Mouse (Mus musculus) limb, embryonic 13.5 days (tissue): ENCODE data around the gene Camk2n2. TPM values are rescaled to one million over a fixed set of nuclear protein-coding genes. Genes with fewer than 3 reads are reported as not detected.

Source experiments
- ATAC-seq: fragments of 200-750 bp; cut with Nextera tagmentation; 2 replicates; pipeline ENCODE4 v1.8.0; 2017; ENCODE audit warnings: low read depth, moderate number of reproducible peaks, moderate TSS enrichment; ENCODE audit not compliant: low FRiP score
- H3K27ac ChIP-seq: fragments of 300-500 bp; sonication (generic); 2 replicates; pipeline ENCODE4 v1.5.1; 2015; ENCODE audit warnings: inconsistent platforms, mild to moderate bottlenecking, moderate library complexity
- H3K27me3 ChIP-seq: fragments of 300-500 bp; sonication (generic); 2 replicates; pipeline ENCODE4 v1.6.1; 2015; ENCODE audit warnings: mild to moderate bottlenecking, inconsistent platforms
- H3K36me3 ChIP-seq: fragments of 300-500 bp; sonication (generic); 2 replicates; pipeline ENCODE4 v1.6.1; 2015; ENCODE audit warnings: inconsistent platforms, mild to moderate bottlenecking, moderate library complexity
- H3K4me1 ChIP-seq: fragments of 300-500 bp; sonication (generic); 2 replicates; pipeline ENCODE4 v1.6.1; 2015; ENCODE audit warnings: inconsistent platforms
- H3K4me2 ChIP-seq: fragments of 300-500 bp; sonication (generic); replicated peaks from 2 replicates; pipeline ENCODE4 v1.6.1; 2015; ENCODE audit warnings: inconsistent platforms, mild to moderate bottlenecking, moderate library complexity
- H3K4me3 ChIP-seq: fragments of 300-500 bp; sonication (generic); 2 replicates; pipeline ENCODE4 v1.5.1; 2015; ENCODE audit warnings: moderate library complexity, mild to moderate bottlenecking, inconsistent platforms
- H3K9ac ChIP-seq: fragments of 300-500 bp; sonication (generic); 2 replicates; pipeline ENCODE4 v1.6.1; 2015; ENCODE audit warnings: mild to moderate bottlenecking, inconsistent platforms
- H3K9me3 ChIP-seq: fragments of 300-500 bp; sonication (generic); 2 replicates; pipeline ENCODE4 v1.6.1; 2016; ENCODE audit warnings: inconsistent platforms
- WGBS: fragments of 180-500 bp; shearing (Covaris S2); methylation state at CpG from one replicate; pipeline ENCODE4 v1.1.7; 2015; 5-methylcytosine and 5-hydroxymethylcytosine counted together
- polyA plus RNA-seq: library from polyadenylated mRNA; unstranded; fragments of >200 nt; fragmentation: Nextera tagmentation; extraction: Ambion mirVana; gene quantifications from 2 replicates; pipeline ENCODE4 v1.2.1, GENCODE M21; 2015

The Camk2n2 gene
- polyA plus RNA-seq, 1 experiment from 2014 or later = 1.2 TPM

GRCm38 (mm10) chr16:20629731-20630634, 8.9 kb upstream of the Camk2n2 start, which contains the start of gene Ece2:
Gene Ece2, plus strand, starts transcription at chr16:20629828.
- Histone ChIP-seq H3K27ac (no peak within 1 kb of the TSS), H3K4me3 (peak within 1 kb of the TSS; percentile 58), H3K4me1 (peaks cover 13% of the 10 kb centered on the region), H3K27me3 (peaks cover 25% of the 10 kb centered on the region), H3K4me2 (peak within 1 kb of the TSS; percentile 86), H3K36me3 (no peaks in the 10 kb centered on the region), H3K9me3 (no peaks in the 10 kb centered on the region), H3K9ac (peak within 1 kb of the TSS; percentile 71)
- WGBS = 7% methylated on average over 54 of the region's 54 CpGs
- ATAC-seq = peak; percentile 69; the same call in 1 of the 2 replicates

GRCm38 (mm10) chr16:20628871-20629391, 7.8 kb upstream of the Camk2n2 start:
- peak overlapping the region; percentile 58 for H3K4me3 ChIP-seq
- peaks cover 13% of the 10 kb centered on the region for H3K4me1 ChIP-seq
- WGBS = 44% methylated on average over 11 of the region's 11 CpGs
- H3K36me3 ChIP-seq = no peaks in the 10 kb centered on the region
- H3K9ac ChIP-seq = no peak overlapping the region
- ATAC-seq = no peak
- no peaks in the 10 kb centered on the region for H3K9me3 ChIP-seq
- no peak overlapping the region for H3K27ac ChIP-seq
- peak overlapping the region; percentile 86 for H3K4me2 ChIP-seq
- H3K27me3 ChIP-seq = peaks cover 25% of the 10 kb centered on the region

GRCm38 (mm10) chr16:20623211-20623610, 2.1 kb upstream of the Camk2n2 start:
- no peak overlapping the region; the same call in 1 of the 2 replicates for H3K4me2 ChIP-seq

GRCm38 (mm10) chr16:20621991-20622685, 1.1 kb upstream of the Camk2n2 start:
- Histone ChIP-seq H3K27me3 (peaks cover 49% of the 10 kb centered on the region), H3K4me3 (peak overlapping the region; percentile 71), H3K27ac (no peak overlapping the region), H3K36me3 (peaks cover 12% of the 10 kb centered on the region), H3K9me3 (no peaks in the 10 kb centered on the region), H3K9ac (peak overlapping the region; percentile 75), H3K4me1 (peaks cover 32% of the 10 kb centered on the region), H3K4me2 (peak overlapping the region; percentile 99)
- ATAC-seq = peak; percentile 45
- WGBS = under 1% methylated on average over 37 of the region's 37 CpGs

More at GRCm38 (mm10) chr16:20623211-20623610, 2.1 kb upstream of the Camk2n2 start:
- peaks cover 4% of the 10 kb centered on the region for H3K36me3 ChIP-seq
- H3K9me3 ChIP-seq = no peaks in the 10 kb centered on the region
- no peak overlapping the region for H3K4me3 ChIP-seq
- no peak overlapping the region for H3K27ac ChIP-seq
- peaks cover 41% of the 10 kb centered on the region for H3K27me3 ChIP-seq
- H3K4me1 ChIP-seq = peaks cover 32% of the 10 kb centered on the region
- WGBS = 65% methylated on average over 2 of the region's 2 CpGs
- H3K9ac ChIP-seq = no peak overlapping the region
- ATAC-seq = no peak

GRCm38 (mm10) chr16:20620751-20621190, 316 bp downstream of the Camk2n2 start:
- Histone ChIP-seq H3K27ac (no peak overlapping the region), H3K9ac (peak overlapping the region; percentile 75), H3K9me3 (no peaks in the 10 kb centered on the region), H3K36me3 (peaks cover 17% of the 10 kb centered on the region), H3K27me3 (peaks cover 49% of the 10 kb centered on the region), H3K4me1 (peaks cover 32% of the 10 kb centered on the region), H3K4me2 (peak overlapping the region; percentile 99), H3K4me3 (peak overlapping the region; percentile 71)
- WGBS = under 1% methylated on average over 32 of the region's 32 CpGs
- peak; percentile 1; the same call in 1 of the 2 replicates for ATAC-seq

GRCm38 (mm10) chr16:20620399-20620735, 720 bp downstream of the Camk2n2 start:
- peak overlapping the region; percentile 99 for H3K4me2 ChIP-seq
- peak overlapping the region; percentile 71 for H3K4me3 ChIP-seq
- peaks cover 32% of the 10 kb centered on the region for H3K4me1 ChIP-seq
- H3K27ac ChIP-seq = no peak overlapping the region
- no peak overlapping the region for H3K9ac ChIP-seq
- H3K9me3 ChIP-seq = no peaks in the 10 kb centered on the region
- WGBS = under 1% methylated on average over 9 of the region's 9 CpGs
- H3K27me3 ChIP-seq = peaks cover 46% of the 10 kb centered on the region
- no peak for ATAC-seq
- H3K36me3 ChIP-seq = peaks cover 17% of the 10 kb centered on the region

GRCm38 (mm10) chr16:20619541-20620398, 1.3 kb downstream of the Camk2n2 start:
- ATAC-seq = peak; percentile 43; the same call in 1 of the 2 replicates
- 2% methylated on average over 75 of the region's 83 CpGs for WGBS
- H3K27me3 ChIP-seq = peaks cover 44% of the 10 kb centered on the region

GRCm38 (mm10) chr16:20611357-20612227, 9.5 kb downstream of the Camk2n2 start, which contains the start of the genes Eef1akmt4, Gm49333 and Alg3:
Gene Eef1akmt4, plus strand, starts transcription at chr16:20611593.
Gene Gm49333, plus strand, starts transcription at chr16:20611610.
Gene Alg3, minus strand, starts transcription at chr16:20611735.
- peak; percentile 98 for ATAC-seq
- 2% methylated on average over 41 of the region's 41 CpGs for WGBS
- peak within 1 kb of the TSS; percentile 76 for H3K4me3 ChIP-seq
- peak within 1 kb of the TSS; percentile 80 for H3K27ac ChIP-seq
- no peaks in the 10 kb centered on the region for H3K27me3 ChIP-seq
- H3K9ac ChIP-seq = peak within 1 kb of the TSS; percentile 83
- H3K9me3 ChIP-seq = no peaks in the 10 kb centered on the region
- peaks cover 14% of the 10 kb centered on the region for H3K4me1 ChIP-seq
- peaks cover 24% of the 10 kb centered on the region for H3K36me3 ChIP-seq
- peak within 1 kb of the TSS; percentile 97 for H3K4me2 ChIP-seq

More at GRCm38 (mm10) chr16:20619541-20620398, 1.3 kb downstream of the Camk2n2 start:
- H3K4me2 ChIP-seq = peak overlapping the region; percentile 99
- 0 out of 2 replicates have a peak overlapping the region, but pooled peaks have one; percentile 2 for H3K9ac ChIP-seq
- no peaks in the 10 kb centered on the region for H3K9me3 ChIP-seq
- peak overlapping the region; percentile 71 for H3K4me3 ChIP-seq
- H3K36me3 ChIP-seq = peaks cover 17% of the 10 kb centered on the region
- peaks cover 32% of the 10 kb centered on the region for H3K4me1 ChIP-seq
- no peak overlapping the region for H3K27ac ChIP-seq

- under 1% methylated on average over 28 of the region's 28 CpGs for WGBS
Measured at GRCm38 (mm10) chr16:20610501-20611356, 10.4 kb downstream of the Camk2n2 start.

More at GRCm38 (mm10) chr16:20610501-20611356, 10.4 kb downstream of the Camk2n2 start:
- peak overlapping the region; percentile 83 for H3K9ac ChIP-seq
- ATAC-seq = peak; percentile 41; the same call in 1 of the 2 replicates
- no peaks in the 10 kb centered on the region for H3K27me3 ChIP-seq
- H3K4me3 ChIP-seq = peak overlapping the region; percentile 76
- H3K4me2 ChIP-seq = peak overlapping the region; percentile 97
- peaks cover 28% of the 10 kb centered on the region for H3K36me3 ChIP-seq
- no peaks in the 10 kb centered on the region for H3K9me3 ChIP-seq
- H3K4me1 ChIP-seq = peaks cover 14% of the 10 kb centered on the region
- H3K27ac ChIP-seq = peak overlapping the region; percentile 80
